Mouse (Mus musculus) ES-E14 (cell line): ENCODE data around the gene Nrf1.

Experiments
- MAFK ChIP-seq: IDR thresholded peaks from 2 replicates; pipeline ENCODE4 v1.6.1; 2014; ENCODE audit warnings: mild to moderate bottlenecking, low read depth, low read length, inconsistent platforms; ENCODE audit not compliant: insufficient read depth
- ZC3H11A ChIP-seq: IDR thresholded peaks from 2 replicates; pipeline ENCODE4 v1.6.1; 2012; ENCODE audit warnings: low read depth, mild to moderate bottlenecking, inconsistent platforms, low read length, borderline replicate concordance

DNA sequence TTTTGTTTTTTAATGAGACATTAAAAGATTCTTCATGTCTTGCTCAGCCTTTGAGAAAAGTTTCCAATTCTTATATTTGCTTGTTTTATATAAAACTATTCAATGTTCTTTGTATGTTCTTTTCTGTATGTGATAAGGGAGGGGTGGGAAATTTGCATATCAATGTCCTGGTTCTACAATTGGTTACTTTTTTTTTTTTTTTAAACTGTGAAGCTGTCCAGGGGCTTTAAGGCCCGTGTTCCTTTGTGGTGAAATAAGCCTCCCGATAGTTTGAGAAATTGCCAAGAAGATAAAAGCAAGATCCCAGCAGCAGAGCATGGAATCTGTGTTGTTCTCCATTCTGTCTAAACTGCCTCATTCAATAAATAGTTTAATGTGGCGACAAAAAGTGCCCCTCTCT is 105.3 kb downstream of the Nrf1 start:
- TF ChIP-seq ZC3H11A (no peak), MAFK (no peak)
